Mouse (Mus musculus) forebrain, postnatal 0 days (tissue): ENCODE measurements around the gene Erbin. TPM values are rescaled to one million over a fixed set of nuclear protein-coding genes. Genes with fewer than 3 reads are reported as not detected.

Experiments
- ATAC-seq: fragments of 200-750 bp; cut with Nextera tagmentation; 2 replicates; pipeline ENCODE4 v1.8.0; 2017; ENCODE audit warnings: mild to moderate bottlenecking, moderate library complexity
- DNase-seq: peaks from one replicate; pipeline ENCODE4 v3.0.0-alpha.2; 2015
- H3K27ac ChIP-seq: fragments of 300-500 bp; sonication (generic); 2 replicates; pipeline ENCODE4 v1.5.1; 2014; ENCODE audit warnings: low read depth, mild to moderate bottlenecking, antibody characterized with exemption, low read length, moderate library complexity, mixed read lengths
- H3K27me3 ChIP-seq: fragments of 300-500 bp; sonication (generic); 2 replicates; pipeline ENCODE4 v1.6.1; 2014; ENCODE audit warnings: mild to moderate bottlenecking, low read length, mixed read lengths; ENCODE audit not compliant: insufficient read depth
- H3K36me3 ChIP-seq: fragments of 300-500 bp; sonication (generic); 2 replicates; pipeline ENCODE4 v1.6.1; 2014; ENCODE audit warnings: mild to moderate bottlenecking, moderate library complexity; ENCODE audit not compliant: insufficient read depth
- H3K4me1 ChIP-seq: fragments of 300-500 bp; sonication (generic); 2 replicates; pipeline ENCODE4 v1.6.1; 2014; ENCODE audit warnings: antibody characterized with exemption; ENCODE audit not compliant: insufficient read depth
- H3K4me2 ChIP-seq: fragments of 300-500 bp; sonication (generic); 2 replicates; pipeline ENCODE4 v1.6.1; 2014; ENCODE audit warnings: low read depth, mild to moderate bottlenecking, moderate library complexity
- H3K4me3 ChIP-seq: fragments of 300-500 bp; sonication (generic); 2 replicates; pipeline ENCODE4 v1.5.1; 2014; ENCODE audit warnings: low read depth, low read length, mixed read lengths
- H3K9ac ChIP-seq: fragments of 300-500 bp; sonication (generic); 2 replicates; pipeline ENCODE4 v1.6.1; 2014; ENCODE audit warnings: mild to moderate bottlenecking
- H3K9me3 ChIP-seq: fragments of 300-500 bp; sonication (generic); 2 replicates; pipeline ENCODE4 v1.6.1; 2016; ENCODE audit warnings: low read length
- CTCF ChIP-seq: sonication (generic); IDR thresholded peaks from 2 replicates; pipeline ENCODE4 v1.5.1; 2016; ENCODE audit warnings: antibody characterized with exemption, control low read depth, low read depth
- WGBS: fragments of 180-500 bp; shearing (Covaris S2); extraction: QIAGEN DNeasy Blood & Tissue Kit; methylation state at CpG from one replicate; pipeline ENCODE4 v1.1.7; 2014; 5-methylcytosine and 5-hydroxymethylcytosine counted together
- polyA plus RNA-seq: library from polyadenylated mRNA; unstranded; fragments of >200 nt; fragmentation: Nextera tagmentation; extraction: Ambion mirVana; gene quantifications from 2 replicates; pipeline ENCODE4 v1.2.1, GENCODE M21; 2015
- total RNA-seq: library from RNA; depleted of rRNA; stranded (reverse); fragments of >200 nt; gene quantifications from 2 replicates; pipeline ENCODE4 v1.2.3, GENCODE M21; 2014

The Erbin gene
- total and polyA plus RNA-seq, 2 experiments from 2014 or later = 6.0 to 51.3 TPM

DNA sequence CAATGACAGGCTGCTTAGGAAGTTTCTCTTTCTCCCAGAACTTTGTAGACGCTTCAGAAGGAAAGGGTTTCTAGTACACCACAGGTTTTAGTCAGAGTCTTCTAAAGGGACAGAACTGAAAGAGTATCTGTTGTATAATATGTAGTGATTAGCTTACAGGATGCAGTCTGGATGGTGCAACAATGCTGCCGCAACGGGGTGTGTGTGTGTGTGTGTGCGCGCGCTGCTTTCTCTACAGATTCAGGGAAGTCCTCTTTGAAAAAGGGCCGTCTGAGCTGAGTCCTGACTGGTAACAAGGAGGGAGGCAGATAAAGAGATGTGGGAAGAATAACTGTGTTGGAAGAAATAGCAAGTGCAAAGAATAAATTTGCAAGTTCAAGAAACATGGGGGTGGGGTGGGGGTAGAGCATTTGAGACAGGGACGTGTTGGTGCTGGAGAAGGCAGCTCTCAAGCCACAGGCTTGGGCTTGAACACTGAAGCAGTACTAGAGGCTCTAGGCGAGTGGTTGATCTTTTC is 38.4 kb upstream of the Erbin start:
- Histone ChIP-seq H3K9ac (no peak overlapping the region), H3K36me3 (no peaks in the 10 kb centered on the region), H3K27ac (no peak overlapping the region), H3K9me3 (no peaks in the 10 kb centered on the region), H3K4me2 (no peak overlapping the region), H3K4me3 (no peak overlapping the region), H3K4me1 (no peaks in the 10 kb centered on the region), H3K27me3 (no peaks in the 10 kb centered on the region)
- no peak for TF ChIP-seq CTCF
- DNase-seq = no peak
- 0 out of 2 replicates have a peak, but pooled peaks have one; percentile 16 for ATAC-seq
- whole genome bisulfite sequencing = 48% methylated on average over 9 of the region's 9 CpGs

DNA sequence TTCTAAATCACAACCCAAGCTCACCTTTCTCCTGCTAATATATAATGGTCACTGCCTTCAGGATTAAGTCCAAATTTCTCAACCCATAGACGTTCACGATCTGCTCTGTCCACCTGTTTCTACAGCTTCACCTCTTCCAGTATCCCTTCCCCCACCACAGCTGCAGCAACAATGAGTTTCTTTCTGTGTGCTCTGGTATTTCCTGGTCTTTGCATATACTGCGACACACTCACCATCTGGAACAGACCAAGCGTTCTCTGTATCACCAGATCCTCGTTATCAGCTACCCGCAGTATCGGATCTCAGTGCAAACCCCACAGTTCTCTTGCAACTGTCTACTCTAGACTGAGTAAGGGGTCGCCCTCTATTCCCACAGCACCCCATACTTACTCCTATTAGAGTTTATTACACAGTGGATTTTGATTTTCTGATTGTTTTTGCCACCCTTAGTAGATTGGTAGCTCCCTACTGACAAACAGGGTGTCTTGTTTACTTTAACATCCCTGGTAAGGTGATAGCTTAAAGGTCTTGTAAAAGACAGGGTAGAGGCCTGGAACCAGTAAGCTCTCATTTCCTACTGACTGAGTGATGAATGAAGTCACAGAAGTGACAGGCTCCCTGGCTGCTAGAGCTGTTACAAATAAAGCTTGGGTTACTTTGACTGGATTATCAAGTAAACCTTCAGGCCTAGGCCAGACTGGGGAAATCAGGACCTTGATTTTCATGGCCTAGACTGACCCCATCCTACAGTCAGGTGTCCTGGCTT is 37.0 kb upstream of the Erbin start:
- DNase-seq (no peak), ATAC-seq (no peak)
- no peak for TF ChIP-seq CTCF
- Histone ChIP-seq H3K36me3 (no peaks in the 10 kb centered on the region), H3K27ac (no peak overlapping the region), H3K4me2 (no peak overlapping the region), H3K9ac (no peak overlapping the region), H3K27me3 (no peaks in the 10 kb centered on the region), H3K4me1 (no peaks in the 10 kb centered on the region), H3K9me3 (no peaks in the 10 kb centered on the region), H3K4me3 (no peak overlapping the region)
- 74% methylated on average over 8 of the region's 8 CpGs for WGBS

DNA sequence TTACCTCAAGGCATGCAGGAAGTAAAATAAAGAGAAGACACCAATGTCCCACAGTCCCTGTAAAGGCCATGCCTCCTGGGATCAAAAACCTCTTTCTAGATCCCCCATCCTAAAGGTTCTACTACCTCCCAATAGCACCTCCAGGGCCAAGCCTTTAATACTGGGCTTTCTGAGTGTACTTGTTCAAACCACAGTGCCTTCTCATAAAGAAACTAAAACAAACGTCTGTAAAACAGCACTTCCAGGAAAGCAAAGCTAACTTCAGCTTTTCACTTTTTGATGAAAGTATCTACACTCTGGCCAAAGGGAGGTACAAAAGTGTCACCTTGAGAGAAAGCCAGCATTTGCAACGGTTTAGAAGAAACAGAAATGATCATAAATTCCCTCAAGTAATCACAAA is 35.3 kb upstream of the Erbin start:
- no peak overlapping the region for H3K4me3 ChIP-seq
- TF ChIP-seq CTCF = no peak
- H3K36me3 ChIP-seq = no peaks in the 10 kb centered on the region
- no peak overlapping the region for H3K27ac ChIP-seq
- ATAC-seq = no peak
- no peaks in the 10 kb centered on the region for H3K4me1 ChIP-seq
- no peaks in the 10 kb centered on the region for H3K9me3 ChIP-seq
- no peak overlapping the region for H3K9ac ChIP-seq
- WGBS = 61% methylated on average over 2 of the region's 2 CpGs
- no peak overlapping the region for H3K4me2 ChIP-seq
- no peaks in the 10 kb centered on the region for H3K27me3 ChIP-seq
- no peak for DNase-seq

DNA sequence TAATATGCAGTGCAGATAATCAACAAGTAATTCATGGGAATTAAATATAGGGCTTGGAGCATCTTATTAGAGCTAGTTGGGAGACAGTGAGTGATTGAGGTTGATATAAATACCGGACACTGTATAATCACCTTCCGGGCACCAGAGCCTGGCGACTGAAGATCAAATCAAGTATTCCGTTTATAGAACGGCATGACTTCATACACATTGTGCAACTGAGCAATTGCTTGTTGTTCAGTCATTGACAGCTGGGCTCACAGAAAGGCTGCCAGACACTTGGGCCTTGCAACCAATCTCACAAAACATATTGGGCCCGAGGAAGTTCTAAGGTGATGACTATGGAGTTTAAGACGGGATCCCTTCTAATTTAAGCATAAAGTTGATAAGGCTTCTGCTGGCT is 31.1 kb upstream of the Erbin start:
- H3K9ac ChIP-seq = no peak overlapping the region
- H3K4me3 ChIP-seq = no peak overlapping the region
- DNase-seq (no peak), ATAC-seq (no peak)
- no peaks in the 10 kb centered on the region for H3K36me3 ChIP-seq
- no peak for TF ChIP-seq CTCF
- H3K27ac ChIP-seq = no peak overlapping the region
- H3K4me1 ChIP-seq = no peaks in the 10 kb centered on the region
- H3K9me3 ChIP-seq = no peaks in the 10 kb centered on the region
- H3K4me2 ChIP-seq = no peak overlapping the region
- no peaks in the 10 kb centered on the region for H3K27me3 ChIP-seq
- WGBS = 81% methylated on average over 7 of the region's 7 CpGs

DNA sequence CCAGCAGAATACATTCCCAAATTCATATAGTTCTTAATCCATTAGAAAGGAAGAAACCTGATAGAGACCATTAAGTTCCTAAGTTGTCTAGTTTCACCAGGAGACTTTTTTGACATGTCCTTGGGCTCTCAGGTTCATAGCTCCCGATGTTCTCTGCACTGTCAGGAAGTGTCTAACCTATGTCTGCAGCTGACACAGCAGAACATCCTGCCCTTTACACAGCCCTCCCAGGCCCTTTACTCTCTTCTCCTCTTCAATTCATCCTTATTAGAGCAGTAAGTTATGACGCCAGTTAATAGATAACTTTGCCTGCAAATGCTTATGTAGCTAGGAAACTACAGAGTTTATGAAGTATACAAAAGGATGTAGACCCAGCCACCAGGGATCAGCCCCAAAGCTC is 20.5 kb upstream of the Erbin start:
- no peaks in the 10 kb centered on the region for H3K27me3 ChIP-seq
- no peaks in the 10 kb centered on the region for H3K36me3 ChIP-seq
- no peak overlapping the region for H3K4me3 ChIP-seq
- no peaks in the 10 kb centered on the region for H3K4me1 ChIP-seq
- 90% methylated on average over 2 of the region's 2 CpGs for WGBS
- DNase-seq (no peak), ATAC-seq (no peak)
- H3K4me2 ChIP-seq = no peak overlapping the region
- no peaks in the 10 kb centered on the region for H3K9me3 ChIP-seq
- TF ChIP-seq CTCF = no peak
- no peak overlapping the region for H3K9ac ChIP-seq
- no peak overlapping the region for H3K27ac ChIP-seq

DNA sequence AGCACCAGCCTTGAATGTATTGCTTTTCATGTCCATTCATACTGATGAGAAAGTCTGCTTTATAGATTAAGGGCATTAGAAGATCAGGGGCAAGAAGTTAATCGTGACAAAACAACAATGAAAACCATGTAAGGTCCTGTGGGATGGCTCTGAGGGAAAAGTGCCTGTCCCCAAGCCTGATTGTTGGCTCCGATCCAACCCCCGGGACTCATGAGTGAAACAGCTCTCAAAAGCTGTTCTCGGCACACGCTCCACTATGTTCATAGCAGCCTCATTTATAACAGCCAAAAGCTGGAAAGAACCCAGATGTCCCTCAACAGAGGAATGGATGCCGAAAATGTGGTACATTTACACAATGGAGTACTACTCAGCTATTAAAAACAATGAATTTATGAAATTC is 4.3 kb upstream of the Erbin start:
- no peak overlapping the region for H3K4me3 ChIP-seq
- no peak overlapping the region for H3K4me2 ChIP-seq
- H3K27ac ChIP-seq = no peak overlapping the region
- no peaks in the 10 kb centered on the region for H3K9me3 ChIP-seq
- no peak for ATAC-seq
- no peak overlapping the region for H3K9ac ChIP-seq
- WGBS = 34% methylated on average over 6 of the region's 6 CpGs
- H3K36me3 ChIP-seq = no peaks in the 10 kb centered on the region
- H3K27me3 ChIP-seq = no peaks in the 10 kb centered on the region
- DNase-seq = no peak
- no peak for TF ChIP-seq CTCF
- 0 out of 2 replicates have a peak, but pooled peaks cover 3% of the 10 kb centered on the region for H3K4me1 ChIP-seq

DNA sequence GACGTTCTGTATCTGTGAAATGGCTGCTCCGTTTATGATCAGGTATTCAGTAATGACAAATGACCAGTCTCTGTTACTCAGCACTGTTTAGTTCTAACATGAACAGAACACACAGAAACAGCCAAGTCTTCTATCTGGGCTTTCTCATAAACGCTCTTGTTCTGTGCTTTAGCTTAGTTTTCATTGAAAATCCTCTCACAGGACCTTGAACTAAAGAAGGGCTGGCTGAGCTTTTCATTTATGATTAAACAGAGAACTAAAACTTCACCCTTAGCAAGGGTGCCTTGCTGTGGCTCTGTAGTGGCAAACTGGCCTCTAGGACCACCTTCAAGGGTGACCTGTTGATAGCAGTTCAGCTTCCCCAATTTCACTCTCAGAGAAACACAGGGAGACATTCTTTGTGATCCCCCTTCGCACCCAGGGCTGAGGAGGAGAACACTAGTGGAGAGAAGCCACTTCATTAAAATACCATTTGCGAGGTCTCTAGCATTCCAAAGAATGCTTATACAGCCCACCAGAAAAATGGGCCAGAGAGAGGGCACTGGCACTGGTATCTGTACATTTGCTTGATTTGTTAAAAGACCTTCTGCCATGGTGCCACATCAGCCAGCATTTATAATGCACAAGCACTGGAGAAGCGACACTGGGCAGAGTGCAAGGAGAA is 3.2 kb upstream of the Erbin start:
- DNase-seq (no peak), ATAC-seq (no peak)
- 69% methylated on average over 6 of the region's 6 CpGs for WGBS
- H3K9ac ChIP-seq = no peak overlapping the region
- no peaks in the 10 kb centered on the region for H3K27me3 ChIP-seq
- no peak overlapping the region for H3K27ac ChIP-seq
- TF ChIP-seq CTCF = no peak
- H3K4me2 ChIP-seq = no peak overlapping the region
- H3K9me3 ChIP-seq = no peaks in the 10 kb centered on the region
- H3K4me3 ChIP-seq = no peak overlapping the region
- 0 out of 2 replicates have a peak, but pooled peaks cover 5% of the 10 kb centered on the region for H3K4me1 ChIP-seq
- H3K36me3 ChIP-seq = no peaks in the 10 kb centered on the region
